Mouse (Mus musculus) olfactory bulb, adult 2 months (tissue): ENCODE results near the gene Tbc1d1. TPM values are rescaled to one million over a fixed set of nuclear protein-coding genes. Genes with fewer than 3 reads are reported as not detected.

ENCODE experiments used
- H3K27ac ChIP-seq: fragments of 200-500 bp; 2 replicates; pipeline ENCODE4 v1.5.1; 2012; ENCODE audit warnings: low read depth, low read length; ENCODE audit not compliant: insufficient read depth
- H3K4me1 ChIP-seq: fragments of 200-500 bp; 2 replicates; pipeline ENCODE4 v1.6.1; 2012; ENCODE audit warnings: low read length; ENCODE audit not compliant: control insufficient read depth, insufficient read depth
- H3K4me3 ChIP-seq: fragments of 200-500 bp; 2 replicates; pipeline ENCODE4 v1.5.1; 2012; ENCODE audit warnings: mild to moderate bottlenecking, low read depth, low read length, moderate library complexity; ENCODE audit not compliant: insufficient read depth
- CTCF ChIP-seq: fragments of 200-500 bp; IDR thresholded peaks from 2 replicates; pipeline ENCODE4 v1.5.1; 2012; ENCODE audit warnings: low read depth, mild to moderate bottlenecking, low read length, moderate library complexity; ENCODE audit not compliant: insufficient read depth
- POLR2A ChIP-seq: fragments of 200-500 bp; IDR thresholded peaks from 2 replicates; pipeline ENCODE4 v1.6.1; 2012; ENCODE audit warnings: mild to moderate bottlenecking, low read depth, low read length, moderate library complexity; ENCODE audit not compliant: insufficient read depth
- WGBS: fragments of 180-500 bp; shearing (Covaris S2); methylation state at CpG from one replicate; pipeline ENCODE4 v1.1.7; 2018; 5-methylcytosine and 5-hydroxymethylcytosine counted together
- polyA plus RNA-seq: library from polyadenylated mRNA; stranded (reverse); fragments of >200 nt; gene quantifications from 2 replicates; pipeline ENCODE4 v1.2.4, GENCODE M21; 2012; ENCODE audit warnings: low replicate concordance; ENCODE audit not compliant: missing spikeins, insufficient read depth, insufficient read length

Tbc1d1 gene
- not detected in 2 replicates for polyA plus RNA-seq

- H3K27ac ChIP-seq: no peak within 1 kb of the TSS
- TF ChIP-seq CTCF (no peak), POLR2A (no peak)
- no peak within 1 kb of the TSS for H3K4me3 ChIP-seq
- no peaks in the 10 kb centered on the region for H3K4me1 ChIP-seq
- 59% methylated on average over 11 of the region's 11 CpGs for WGBS
These were observed at the start of gene Tbc1d1 for GRCm38 (mm10) chr5:64155861-64156550. Gene Tbc1d1, plus strand, starts transcription at chr5:64156305.

DNA sequence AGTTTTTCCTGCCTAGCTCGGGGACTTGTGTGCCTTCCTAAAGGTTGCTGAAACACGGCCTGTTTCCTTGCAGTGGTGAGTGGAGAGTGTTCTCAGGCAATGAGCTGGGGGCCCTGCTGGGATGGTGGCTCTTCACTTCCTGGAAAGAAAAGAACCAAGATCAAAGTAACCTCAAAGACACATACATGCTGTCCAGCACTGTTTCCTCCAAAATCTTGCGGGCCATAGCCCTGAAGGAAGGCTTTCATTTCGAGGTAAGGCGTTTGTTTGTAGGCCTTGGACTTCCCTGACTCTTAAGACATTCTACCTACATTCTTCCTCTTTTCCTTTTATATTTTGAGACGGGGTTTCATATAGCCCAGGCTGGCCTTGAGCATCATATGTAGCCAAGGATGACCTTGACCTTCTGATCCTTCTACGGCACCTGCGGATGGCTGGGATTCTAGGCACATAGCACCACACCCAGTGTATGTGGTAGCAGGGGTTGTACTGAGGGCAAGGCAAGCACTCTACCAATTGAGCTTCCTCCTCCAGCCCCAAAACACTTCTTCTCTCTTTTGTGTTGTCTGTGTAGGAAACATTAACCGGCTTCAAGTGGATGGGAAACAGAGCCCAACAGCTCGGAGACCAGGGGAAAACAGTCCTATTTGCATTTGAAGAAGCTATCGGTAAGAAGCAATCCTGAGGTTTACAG, 48.4 kb upstream of the Tbc1d1 start:
- WGBS: 91% methylated on average over 11 of the region's 11 CpGs
- Histone ChIP-seq H3K4me3 (no peak overlapping the region), H3K4me1 (no peaks in the 10 kb centered on the region), H3K27ac (no peak overlapping the region)
- no peak for TF ChIP-seq CTCF
- no peak for TF ChIP-seq POLR2A

DNA sequence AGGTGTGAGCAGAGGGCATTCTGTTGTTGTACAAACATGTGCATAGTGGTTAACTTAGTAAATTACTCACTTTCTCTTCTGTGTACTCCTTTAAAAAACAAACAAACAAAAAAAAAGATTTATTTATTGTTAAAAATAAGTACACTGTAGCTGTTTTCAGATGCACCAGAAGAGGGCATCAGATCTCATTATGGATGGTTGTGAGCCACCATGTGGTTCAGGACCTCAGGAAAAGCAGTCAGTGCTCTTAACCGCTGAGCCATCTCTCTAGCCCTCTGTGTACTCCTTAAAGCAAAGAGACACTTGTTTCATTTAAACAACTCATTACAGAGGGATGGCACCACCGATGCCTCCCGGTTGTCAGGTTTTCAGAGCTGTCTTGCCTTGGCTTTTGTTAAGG, 46.9 kb upstream of the Tbc1d1 start:
- Histone ChIP-seq H3K4me3 (no peak overlapping the region), H3K27ac (no peak overlapping the region), H3K4me1 (no peaks in the 10 kb centered on the region)
- 61% methylated on average over 3 of the region's 3 CpGs for WGBS
- no peak for TF ChIP-seq CTCF
- TF ChIP-seq POLR2A: no peak

- WGBS: 72% methylated on average over 3 of the region's 3 CpGs
- H3K4me3 ChIP-seq: no peak overlapping the region
- no peaks in the 10 kb centered on the region for H3K4me1 ChIP-seq
- TF ChIP-seq POLR2A (no peak), CTCF (no peak)
- H3K27ac ChIP-seq: no peak overlapping the region
These were observed 43.7 kb upstream of the Tbc1d1 start for GRCm38 (mm10) chr5:64112360-64112759.

DNA sequence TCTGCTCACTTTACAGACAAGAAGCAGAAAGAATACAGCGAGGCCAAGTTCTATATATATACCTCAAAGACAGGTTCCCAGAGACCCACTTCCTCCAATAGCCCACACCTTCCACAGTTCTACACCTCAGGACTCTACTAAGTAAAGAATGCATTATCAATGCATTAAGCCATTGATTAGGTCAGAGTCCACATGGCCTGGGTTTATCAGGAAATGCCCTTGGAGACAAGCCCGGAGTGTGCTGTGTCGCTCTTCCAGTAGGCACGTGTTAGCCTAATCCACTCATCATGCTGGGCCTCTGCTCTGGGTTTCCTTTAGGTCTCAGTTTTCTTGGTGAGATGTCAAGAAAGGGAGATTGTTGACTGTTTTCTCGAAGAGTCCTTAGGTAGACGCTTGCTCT, 41.9 kb upstream of the Tbc1d1 start:
- TF ChIP-seq CTCF (no peak), POLR2A (no peak)
- H3K27ac ChIP-seq: no peak overlapping the region
- H3K4me1 ChIP-seq: no peaks in the 10 kb centered on the region
- 96% methylated on average over 6 of the region's 6 CpGs for WGBS
- H3K4me3 ChIP-seq: no peak overlapping the region

DNA sequence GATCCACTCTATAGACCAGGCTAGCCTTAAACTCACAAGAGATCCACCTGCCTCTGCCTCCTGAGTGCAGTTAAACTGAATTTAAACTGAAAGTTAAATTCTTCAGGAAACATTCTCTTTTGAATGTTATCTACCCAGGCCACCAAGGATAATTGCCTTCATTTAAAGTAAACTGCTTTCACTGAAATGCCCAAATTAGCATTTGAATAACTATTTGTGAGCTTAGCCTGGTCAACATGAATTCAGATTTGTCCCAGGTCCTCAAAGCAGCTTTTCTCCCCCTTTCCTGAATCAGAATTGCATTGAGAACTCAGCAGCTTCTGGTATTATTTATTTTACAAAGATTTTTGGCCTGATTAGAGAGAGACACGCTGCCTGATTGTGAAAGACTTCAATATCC, 38.9 kb upstream of the Tbc1d1 start:
- H3K4me1 ChIP-seq: no peaks in the 10 kb centered on the region
- no peak for TF ChIP-seq POLR2A
- TF ChIP-seq CTCF: no peak
- H3K4me3 ChIP-seq: no peak overlapping the region
- 53% methylated on average over 1 of the region's 1 CpGs for WGBS
- no peak overlapping the region for H3K27ac ChIP-seq

DNA sequence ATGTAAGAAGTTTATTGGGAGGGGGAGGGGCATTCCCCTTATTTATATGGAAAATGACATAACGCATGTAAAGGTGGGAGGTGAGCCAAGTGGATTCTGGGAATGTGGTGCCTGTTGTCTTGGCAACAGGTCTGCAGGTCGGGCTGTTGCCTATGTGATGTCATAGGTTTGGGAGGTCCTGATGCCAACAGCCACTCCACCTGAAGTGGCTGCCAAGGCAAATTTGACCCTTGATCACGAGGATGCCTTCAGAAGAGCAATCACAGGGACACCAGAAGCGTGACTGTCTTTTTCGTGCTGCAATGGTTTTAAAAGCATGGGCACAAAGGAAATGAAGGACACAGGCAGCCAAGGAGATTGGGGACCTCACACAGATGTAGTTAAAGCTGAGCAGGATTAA, 30.3 kb upstream of the Tbc1d1 start:
- 79% methylated on average over 5 of the region's 5 CpGs for WGBS
- TF ChIP-seq CTCF: no peak
- no peak for TF ChIP-seq POLR2A

DNA sequence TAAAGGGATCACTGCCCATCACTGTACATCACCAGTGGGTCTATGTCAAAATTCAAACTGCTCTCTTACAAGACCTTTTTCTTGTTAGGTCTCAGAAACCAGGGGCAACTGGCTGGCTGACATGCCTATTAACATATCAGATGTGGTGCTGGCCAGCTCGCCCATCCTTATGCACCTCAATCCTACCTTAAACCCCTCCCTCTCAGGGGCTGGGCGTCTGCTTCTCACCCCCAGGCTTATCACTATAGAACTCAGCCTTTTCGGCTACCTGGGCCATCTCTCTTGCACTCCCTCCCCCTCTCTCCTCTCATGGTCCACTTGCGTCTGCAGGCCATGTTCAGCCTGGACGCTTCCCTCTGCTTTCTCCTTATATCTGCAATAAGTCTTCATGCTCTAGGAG, 24.6 kb upstream of the Tbc1d1 start:
- Histone ChIP-seq H3K27ac (no peak overlapping the region), H3K4me1 (no peaks in the 10 kb centered on the region), H3K4me3 (no peak overlapping the region)
- WGBS: 92% methylated on average over 5 of the region's 5 CpGs
- TF ChIP-seq CTCF: no peak
- TF ChIP-seq POLR2A: no peak

More for the DNA sequence above, 30.3 kb upstream of the Tbc1d1 start:
- Histone ChIP-seq H3K27ac (no peak overlapping the region), H3K4me3 (no peak overlapping the region), H3K4me1 (no peaks in the 10 kb centered on the region)

GRCm38 (mm10) chr5:64133901-64134300, 22.2 kb upstream of the Tbc1d1 start:
- Histone ChIP-seq H3K4me1 (no peaks in the 10 kb centered on the region), H3K4me3 (no peak overlapping the region), H3K27ac (no peak overlapping the region)
- TF ChIP-seq CTCF: no peak
- TF ChIP-seq POLR2A: no peak
- 92% methylated on average over 4 of the region's 4 CpGs for WGBS
